Mouse (Mus musculus) spleen, embryonic (tissue): ENCODE data around the gene Lrrc49.

Experiments used
- CTCF ChIA-PET: fragments of 350-600 bp; sonication (Branson Sonifier 250); formaldehyde crosslinking; loops from one replicate; lab custom pipeline; 2022; lab: Charles Lee

Gene Lrrc49

GRCm38 (mm10) chr9:60600273-60600672 lies 87.7 kb downstream of the Lrrc49 start:
- CTCF ChIA-PET = no interaction called here

- CTCF ChIA-PET = no interaction called here
Observed at GRCm38 (mm10) chr9:60599489-60599888, 88.5 kb downstream of the Lrrc49 start.

GRCm38 (mm10) chr9:60595406-60595805 lies 92.6 kb downstream of the Lrrc49 start:
- CTCF ChIA-PET = no interaction called here

GRCm38 (mm10) chr9:60592974-60593373 lies 95.0 kb downstream of the Lrrc49 start:
- CTCF ChIA-PET = no interaction called here

- CTCF ChIA-PET = no interaction called here
Observed at GRCm38 (mm10) chr9:60592363-60592762, 95.6 kb downstream of the Lrrc49 start.

GRCm38 (mm10) chr9:60590871-60591624 lies 96.9 kb downstream of the Lrrc49 start:
- CTCF ChIA-PET = no interaction called here

- CTCF ChIA-PET = no interaction called here
Observed at GRCm38 (mm10) chr9:60588914-60589313, 99.0 kb downstream of the Lrrc49 start.

GRCm38 (mm10) chr9:60586920-60587319 lies 101.0 kb downstream of the Lrrc49 start:
- CTCF ChIA-PET = no interaction called here

GRCm38 (mm10) chr9:60585206-60585605 lies 102.8 kb downstream of the Lrrc49 start:
- CTCF ChIA-PET = no interaction called here

- CTCF ChIA-PET = no interaction called here
Observed at GRCm38 (mm10) chr9:60582553-60582952, 105.4 kb downstream of the Lrrc49 start.

- CTCF ChIA-PET = no interaction called here
Observed at GRCm38 (mm10) chr9:60573011-60573410, 114.9 kb downstream of the Lrrc49 start.

GRCm38 (mm10) chr9:60571725-60572124 lies 116.2 kb downstream of the Lrrc49 start:
- CTCF ChIA-PET = no interaction called here

GRCm38 (mm10) chr9:60571041-60571440 lies 116.9 kb downstream of the Lrrc49 start:
- CTCF ChIA-PET = no interaction called here

GRCm38 (mm10) chr9:60569366-60569765 lies 118.6 kb downstream of the Lrrc49 start:
- CTCF ChIA-PET = no interaction called here

- CTCF ChIA-PET = interaction anchor here (0.6 kb wide), 1 partner anchor 1045 kb away, joined by 3 read pairs; no protein-coding TSS in a partner anchor
Observed at GRCm38 (mm10) chr9:60563809-60564208, 124.1 kb downstream of the Lrrc49 start.

GRCm38 (mm10) chr9:60562443-60563371 lies 125.3 kb downstream of the Lrrc49 start:
- CTCF ChIA-PET = no interaction called here

- CTCF ChIA-PET = no interaction called here
Observed at GRCm38 (mm10) chr9:60561641-60562289, 126.2 kb downstream of the Lrrc49 start.

- CTCF ChIA-PET = no interaction called here
Observed at GRCm38 (mm10) chr9:60558507-60558906, 129.5 kb downstream of the Lrrc49 start.

- CTCF ChIA-PET = no interaction called here
Observed at GRCm38 (mm10) chr9:60551238-60551637, 136.7 kb downstream of the Lrrc49 start.

GRCm38 (mm10) chr9:60548182-60548581 lies 139.8 kb downstream of the Lrrc49 start:
- CTCF ChIA-PET = no interaction called here

- CTCF ChIA-PET = no interaction called here
Observed at GRCm38 (mm10) chr9:60546169-60546568, 141.8 kb downstream of the Lrrc49 start.
